Mouse (Mus musculus) stomach, embryonic 15.5 days (tissue): ENCODE data around the gene Arf6. TPM values are rescaled to one million over a fixed set of nuclear protein-coding genes. Genes with fewer than 3 reads are reported as not detected.

Source experiments
- ATAC-seq: fragments of 200-750 bp; cut with Nextera tagmentation; 2 replicates; pipeline ENCODE4 v1.8.0; 2017; ENCODE audit warnings: low read depth, moderate number of reproducible peaks, moderate TSS enrichment; ENCODE audit not compliant: insufficient read depth, low FRiP score
- H3K27ac ChIP-seq: fragments of 300-500 bp; sonication (generic); 2 replicates; pipeline ENCODE4 v1.5.1; 2015; ENCODE audit warnings: mild to moderate bottlenecking, inconsistent platforms
- H3K27me3 ChIP-seq: fragments of 300-500 bp; sonication (generic); replicated peaks from 2 replicates; pipeline ENCODE4 v1.6.1; 2015; ENCODE audit warnings: inconsistent platforms
- H3K36me3 ChIP-seq: fragments of 300-500 bp; sonication (generic); 2 replicates; pipeline ENCODE4 v1.6.1; 2015; ENCODE audit warnings: inconsistent platforms
- H3K4me1 ChIP-seq: fragments of 300-500 bp; sonication (generic); 2 replicates; pipeline ENCODE4 v1.6.1; 2015; ENCODE audit warnings: inconsistent platforms
- H3K4me2 ChIP-seq: fragments of 300-500 bp; sonication (generic); 2 replicates; pipeline ENCODE4 v1.6.1; 2015; ENCODE audit warnings: mild to moderate bottlenecking, inconsistent platforms
- H3K4me3 ChIP-seq: fragments of 300-500 bp; sonication (generic); replicated peaks from 2 replicates; pipeline ENCODE4 v1.5.1; 2015; ENCODE audit warnings: inconsistent platforms
- H3K9ac ChIP-seq: fragments of 300-500 bp; sonication (generic); 2 replicates; pipeline ENCODE4 v1.6.1; 2015; ENCODE audit warnings: inconsistent platforms
- H3K9me3 ChIP-seq: fragments of 300-500 bp; sonication (generic); 2 replicates; pipeline ENCODE4 v1.6.1; 2016; ENCODE audit warnings: inconsistent platforms
- WGBS: fragments of 180-500 bp; shearing (Covaris S2); methylation state at CpG from one replicate; pipeline ENCODE4 v1.1.7; 2015; 5-methylcytosine and 5-hydroxymethylcytosine counted together
- microRNA-seq: library from miRNA; unstranded; fragments of <30 nt; microRNA quantifications from one replicate; pipeline ENCODE4, GENCODE M21; 2016
- polyA plus RNA-seq: library from polyadenylated mRNA; unstranded; fragments of >200 nt; fragmentation: Nextera tagmentation; extraction: Ambion mirVana; gene quantifications from 2 replicates; pipeline ENCODE4 v1.2.1, GENCODE M21; 2015

The Arf6 gene
- polyA plus RNA-seq, 1 experiment from 2014 or later = 63.7 TPM

DNA sequence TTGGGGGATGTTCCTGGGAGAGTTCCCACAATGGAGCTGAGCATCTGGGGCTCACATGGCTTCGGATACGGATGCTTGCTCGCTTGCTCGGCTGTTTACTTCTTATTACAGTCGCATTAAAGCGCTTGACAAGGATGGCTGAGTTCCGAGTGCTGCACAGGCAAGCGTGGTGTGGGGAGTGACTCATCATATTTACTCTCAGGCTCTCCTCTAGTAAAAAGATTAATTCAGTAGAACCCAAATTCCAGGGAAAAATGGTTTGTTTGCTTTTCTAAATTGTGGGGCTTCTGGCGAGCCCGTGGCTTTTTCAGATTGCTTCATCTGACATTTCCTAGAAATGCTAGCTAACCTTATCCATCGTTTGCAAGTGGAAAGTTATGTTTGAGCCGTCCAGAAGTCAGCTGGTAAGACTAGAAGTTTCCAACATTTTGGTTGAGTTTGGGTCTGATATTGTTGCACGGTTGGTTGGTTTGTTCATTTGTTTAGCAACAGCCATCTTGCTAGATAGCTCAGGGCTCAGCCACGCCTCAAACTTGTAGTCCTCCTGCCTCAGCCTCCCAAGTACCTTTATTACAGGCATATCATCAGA lies 47.2 kb downstream of the Arf6 start:
- Histone ChIP-seq H3K9me3 (no peaks in the 10 kb centered on the region), H3K36me3 (no peaks in the 10 kb centered on the region), H3K9ac (no peak overlapping the region), H3K4me1 (no peaks in the 10 kb centered on the region; the same call in 1 of the 2 replicates), H3K4me3 (no peak overlapping the region), H3K27me3 (no peaks in the 10 kb centered on the region), H3K27ac (0 out of 2 replicates have a peak overlapping the region, but pooled peaks have one; percentile 5), H3K4me2 (no peak overlapping the region)
- 59% methylated on average over 14 of the region's 14 CpGs for WGBS
- no peak for ATAC-seq

DNA sequence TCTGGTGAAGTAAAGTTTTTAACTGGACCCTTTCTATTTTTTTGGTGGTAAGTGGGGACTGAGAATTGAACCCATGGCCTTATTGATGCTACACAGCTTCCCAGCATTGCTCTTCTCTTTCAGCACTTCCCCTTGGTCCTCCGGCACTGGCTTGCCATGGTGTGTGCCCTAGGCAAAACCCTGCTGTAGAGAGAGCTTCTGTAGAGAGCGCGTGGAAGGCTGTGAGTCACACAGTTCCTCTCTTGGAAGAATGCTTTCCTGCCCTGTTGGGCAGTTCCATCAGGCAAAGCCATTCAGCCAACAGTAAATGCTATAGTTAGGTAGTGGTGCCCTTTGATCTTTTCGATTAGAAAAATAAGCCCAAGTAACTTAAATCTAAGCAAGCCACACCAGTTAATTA lies 47.7 kb downstream of the Arf6 start:
- ATAC-seq = no peak
- no peak overlapping the region for H3K9ac ChIP-seq
- H3K4me2 ChIP-seq = no peak overlapping the region
- no peaks in the 10 kb centered on the region; the same call in 1 of the 2 replicates for H3K4me1 ChIP-seq
- 80% methylated on average over 4 of the region's 4 CpGs for WGBS
- no peak overlapping the region for H3K4me3 ChIP-seq
- no peak overlapping the region for H3K27ac ChIP-seq
- no peaks in the 10 kb centered on the region for H3K36me3 ChIP-seq
- H3K9me3 ChIP-seq = no peaks in the 10 kb centered on the region
- H3K27me3 ChIP-seq = no peaks in the 10 kb centered on the region

DNA sequence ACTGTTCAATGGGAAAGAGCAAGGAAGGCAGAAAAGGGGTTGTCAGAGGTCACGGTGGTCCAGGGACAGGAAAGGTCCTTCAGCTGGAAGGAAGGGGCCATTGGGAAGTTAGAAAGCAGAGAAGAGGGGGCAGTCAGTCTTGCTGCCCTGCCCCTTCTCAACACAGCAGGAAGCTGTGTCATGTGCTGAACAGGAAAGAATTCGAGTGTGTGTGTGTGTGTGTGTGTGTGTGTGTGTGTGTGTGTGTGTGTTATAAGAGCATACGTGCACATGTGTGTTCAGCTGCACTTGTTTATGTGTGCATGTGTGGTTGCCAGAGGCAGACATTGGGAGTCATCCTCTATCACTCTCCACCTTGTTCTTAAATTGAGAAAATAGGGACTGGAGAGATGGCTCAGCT lies 48.8 kb downstream of the Arf6 start:
- 64% methylated on average over 3 of the region's 3 CpGs for whole genome bisulfite sequencing
- Histone ChIP-seq H3K4me1 (no peaks in the 10 kb centered on the region; the same call in 1 of the 2 replicates), H3K36me3 (no peaks in the 10 kb centered on the region), H3K4me3 (no peak overlapping the region), H3K27me3 (no peaks in the 10 kb centered on the region), H3K27ac (no peak overlapping the region), H3K4me2 (no peak overlapping the region), H3K9ac (no peak overlapping the region), H3K9me3 (no peaks in the 10 kb centered on the region)
- no peak for ATAC-seq

DNA sequence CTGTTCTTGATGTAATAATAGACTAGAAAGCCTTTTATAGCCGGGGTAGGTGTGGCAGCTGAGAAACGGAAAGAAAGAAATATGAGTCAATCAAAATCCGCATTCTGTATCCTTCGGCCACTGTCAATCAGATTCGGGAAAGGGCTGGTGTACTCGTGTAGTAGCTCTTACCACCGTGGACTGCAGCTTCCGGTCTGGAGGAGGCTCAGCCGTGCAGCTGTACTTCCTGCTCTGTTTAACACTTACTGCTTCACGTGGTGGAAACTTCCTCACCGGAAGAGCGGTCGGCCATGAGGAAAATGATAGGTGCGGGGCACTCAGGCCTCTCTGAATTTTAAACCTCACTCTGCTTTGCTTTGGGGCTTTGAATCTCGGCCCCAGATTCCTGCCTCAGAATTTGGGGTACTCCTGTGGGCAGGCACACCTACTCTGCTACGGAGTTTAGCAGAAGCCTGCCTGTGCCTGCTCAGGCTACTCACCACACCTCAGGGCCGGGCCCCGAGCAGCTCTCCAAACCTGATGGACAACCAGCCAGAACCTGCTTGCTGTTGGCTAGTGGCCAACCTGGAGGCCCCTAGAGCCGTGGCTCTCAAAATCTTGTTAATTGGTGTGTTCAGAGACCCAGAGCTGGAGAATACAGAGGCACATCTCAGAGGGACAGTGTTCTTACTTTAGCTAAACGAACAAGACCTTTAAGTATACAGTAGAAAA lies 51.0 kb downstream of the Arf6 start:
- no peaks in the 10 kb centered on the region for H3K9me3 ChIP-seq
- H3K9ac ChIP-seq = no peak overlapping the region
- no peaks in the 10 kb centered on the region; the same call in 1 of the 2 replicates for H3K4me1 ChIP-seq
- H3K4me2 ChIP-seq = peak overlapping the region; percentile 16; the same call in 1 of the 2 replicates
- H3K36me3 ChIP-seq = no peaks in the 10 kb centered on the region
- H3K4me3 ChIP-seq = no peak overlapping the region
- peak overlapping the region; percentile 90 for H3K27ac ChIP-seq
- ATAC-seq = peak; percentile 53; the same call in 1 of the 2 replicates
- 68% methylated on average over 20 of the region's 20 CpGs for WGBS
- H3K27me3 ChIP-seq = no peaks in the 10 kb centered on the region

Small RNA genes lying within 50 kb of the gene (microRNA-seq; reads per million reads assigned to microRNA genes)
- gene Gm47299 (not detected), gene Gm47305 (not detected)

Other genes with a start within 250 kb of the Arf6 start
- 1,494 and 1,720 TPM in 2 replicates for gene Rps29, start 213.0 kb upstream of the Arf6 start, polyA plus RNA-seq
- gene Lrr1, start 203.3 kb upstream of the Arf6 start, polyA plus RNA-seq = 19.3 and 19.9 TPM in 2 replicates
- gene Rpl36al, start 188.1 kb upstream of the Arf6 start, polyA plus RNA-seq = 720 and 730 TPM in 2 replicates
- 63.6 and 67.4 TPM in 2 replicates for gene Mgat2, start 188.0 kb upstream of the Arf6 start, polyA plus RNA-seq
- 26.4 and 28.3 TPM in 2 replicates for gene Gm49383, start 175.0 kb upstream of the Arf6 start, polyA plus RNA-seq
- gene Dnaaf2, start 173.7 kb upstream of the Arf6 start, polyA plus RNA-seq = 9.9 and 10.0 TPM in 2 replicates
- 21.5 and 25.9 TPM in 2 replicates for gene Gm49384, start 167.9 kb upstream of the Arf6 start, polyA plus RNA-seq
- gene Pole2, start 144.0 kb upstream of the Arf6 start, polyA plus RNA-seq = 24.3 and 27.1 TPM in 2 replicates
- gene Klhdc1, start 131.0 kb upstream of the Arf6 start, polyA plus RNA-seq = 9.0 and 9.2 TPM in 2 replicates
- gene Klhdc2, start 75.5 kb upstream of the Arf6 start, polyA plus RNA-seq = 110 and 119 TPM in 2 replicates
- 90.4 and 92.1 TPM in 2 replicates for gene Nemf, start 15.0 kb upstream of the Arf6 start, polyA plus RNA-seq
- 2.3 TPM in 2 replicates for gene Gm9887, start 308 bp downstream of the Arf6 start, polyA plus RNA-seq
- gene Vcpkmt, start 210.9 kb downstream of the Arf6 start, polyA plus RNA-seq = 27.5 and 29.7 TPM in 2 replicates